Mouse (Mus musculus) adrenal gland, postnatal 4 days (tissue): Measurements from ENCODE around the gene Zzef1. TPM values are rescaled to one million over a fixed set of nuclear protein-coding genes. Genes with fewer than 3 reads are reported as not detected.

ENCODE experiments used
- DNase-seq, 2 experiments: peaks; one replicate each; pipeline ENCODE4 v3.0.0; 2021 to 2022; ENCODE audit warnings: low spot score in 2 of 2, mixed read lengths in 2 of 2
- microRNA-seq: library from miRNA; unstranded; fragments of <30 nt; microRNA quantifications from one replicate; pipeline ENCODE4 v1.2.0, GENCODE M21; 2021
- total RNA-seq, 2 experiments: library from RNA; stranded (reverse); gene quantifications; 2 replicates each; pipeline ENCODE4 v1.2.3; 2021

Zzef1 gene
- total RNA-seq, 2 experiments from 2014 or later: 38.6 to 41.7 TPM

GRCm38 (mm10) chr11:72954216-72954615, 158.2 kb downstream of the Zzef1 start:
- no peak for DNase-seq

GRCm38 (mm10) chr11:72955339-72955974, 159.4 kb downstream of the Zzef1 start:
- no peak for DNase-seq

GRCm38 (mm10) chr11:72957318-72957717, 161.3 kb downstream of the Zzef1 start:
- DNase-seq: no peak

GRCm38 (mm10) chr11:72959924-72960679, 164.1 kb downstream of the Zzef1 start:
- DNase-seq: no peak

GRCm38 (mm10) chr11:72960723-72961071, 164.7 kb downstream of the Zzef1 start:
- no peak for DNase-seq

GRCm38 (mm10) chr11:72961072-72961980, 165.3 kb downstream of the Zzef1 start, which contains the start of gene Atp2a3:
Gene Atp2a3 (plus strand): TSS chr11:72961169.
- no peak for DNase-seq

- DNase-seq: no peak
Measured at GRCm38 (mm10) chr11:72962378-72962777, 166.4 kb downstream of the Zzef1 start.

GRCm38 (mm10) chr11:72963058-72963788, 167.2 kb downstream of the Zzef1 start:
- DNase-seq: no peak

GRCm38 (mm10) chr11:72963789-72964294, 167.8 kb downstream of the Zzef1 start:
- DNase-seq: no peak

- no peak for DNase-seq
Measured at GRCm38 (mm10) chr11:72974995-72975503, 179.0 kb downstream of the Zzef1 start.

Small RNA genes lying within 50 kb of the gene (microRNA-seq; reads per million reads assigned to microRNA genes)
- not detected for gene Gm44467

Other genes with a start within 250 kb of the Zzef1 start
- under 1 TPM; 0.45 to 0.50 TPM for gene Spns3, start 245.7 kb upstream of the Zzef1 start, total RNA-seq
- 10 to 100 TPM; 47.0 to 48.1 TPM for gene Ube2g1, start 188.9 kb upstream of the Zzef1 start, total RNA-seq
- 10 to 100 TPM; 48.7 to 55.8 TPM for gene Ankfy1, start 106.2 kb upstream of the Zzef1 start, total RNA-seq
- gene Cyb5d2, start 84 bp upstream of the Zzef1 start, total RNA-seq: 10 to 100 TPM; 12.5 to 13.6 TPM
- gene Atp2a3, start 164.9 kb downstream of the Zzef1 start, total RNA-seq: 10 to 100 TPM; 16.6 to 18.3 TPM
- gene P2rx1, start 202.9 kb downstream of the Zzef1 start, total RNA-seq: 1 to 10 TPM; 1.3 to 3.2 TPM
- 1 to 10 TPM; 2.5 to 2.6 TPM for gene Camkk1, start 222.8 kb downstream of the Zzef1 start, total RNA-seq